ENCODE assay signal across 10 mouse cellular contexts in the genomic region with DNA sequence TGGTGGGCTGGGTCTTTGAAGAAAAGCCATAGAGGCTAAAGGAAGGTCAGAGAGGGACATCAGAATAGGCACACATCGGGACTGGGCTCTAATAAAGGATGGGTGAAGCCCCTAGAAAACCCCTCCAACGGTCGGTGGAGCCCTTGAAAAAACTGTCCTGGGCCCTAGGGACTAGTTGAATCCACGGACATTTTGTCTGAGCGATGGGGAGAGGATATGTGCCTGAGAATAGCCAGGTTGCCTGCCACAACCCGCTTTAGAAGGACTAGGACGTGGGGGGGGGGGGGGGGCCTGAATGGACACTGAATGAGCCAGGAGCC. TPM values are rescaled to one million over a fixed set of nuclear protein-coding genes. Genes with fewer than 3 reads are reported as not detected.
DNase-seq lines count a peak whose midpoint lies in the region; ATAC-seq and TF ChIP-seq lines count a peak whose summit lies in the region.
"Had no signal": no experiment of that assay in that cellular context is flagged by ENCODE, and none has a peak within 500 bp of the region (broad histone marks: within the 10 kb centered on the region; RNA-seq: fewer than 3 reads in every experiment).

No protein-coding gene starts in this region.

- no peak for DNase-seq in heart, adult 9 months (ENCODE audit: low spot score in 2 of 2)
- DNase-seq in testis, postnatal 14 days (ENCODE audit: low spot score), result no peak
- DNase-seq in thymus, postnatal 14 days, result no peak
- no peak for DNase-seq in gastrocnemius, adult 8-10 months (ENCODE audit: low spot score in 2 of 2)
- DNase-seq in left cerebral cortex, postnatal 4 days, result no peak
- DNase-seq: kidney, postnatal 14 days had no signal

- peak overlapping the region; percentile 61 for H3K4me2 ChIP-seq in heart, embryonic 14.5 days (ENCODE audit: low read length)
- peak overlapping the region; percentile 54 for H3K4me2 ChIP-seq in limb, embryonic 13.5 days (replicated peaks)

- H3K9me3 ChIP-seq in heart, embryonic 14.5 days (ENCODE audit: control insufficient read depth, low read length), result no peaks in the 10 kb centered on the region
- no peaks in the 10 kb centered on the region for H3K9me3 ChIP-seq in limb, embryonic 13.5 days

- ATAC-seq in heart, embryonic 14.5 days (ENCODE audit: insufficient number of reproducible peaks, insufficient read depth, low FRiP score, low read depth), result no peak
- ATAC-seq in limb, embryonic 13.5 days (ENCODE audit: low FRiP score, low read depth), result no peak

- TF ChIP-seq POLR2A in testis, adult 2 months (IDR thresholded peaks at IDR 0.05; ENCODE audit: control insufficient read depth, low read depth, low read length), result no peak

- 0% methylated on average over 6 of the region's 7 CpGs for WGBS in heart, embryonic 14.5 days
- WGBS in limb, embryonic 13.5 days, result 0% methylated on average over 7 of the region's 7 CpGs

- peaks cover 2 to 6% of the 10 kb centered on the region in 2 experiments; a peak in 2 of 4 replicates for H3K4me1 ChIP-seq in heart, embryonic 14.5 days (ENCODE audit: control insufficient read depth in 2 of 2, insufficient read depth in 2 of 2, low read length in 2 of 2)
- H3K4me1 ChIP-seq in testis, adult 2 months (ENCODE audit: control insufficient read depth, insufficient read depth, low read length), result peaks cover 24% of the 10 kb centered on the region
- 0 out of 2 replicates have a peak, but pooled peaks cover 6% of the 10 kb centered on the region for H3K4me1 ChIP-seq in limb, embryonic 13.5 days

- no peak overlapping the region for H3K9ac ChIP-seq in heart, embryonic 14.5 days (ENCODE audit: low read length)
- H3K9ac ChIP-seq in limb, embryonic 13.5 days, result no peak overlapping the region
- H3K9ac ChIP-seq: liver, embryonic 14.5 days had no signal

- intact Hi-C loops in left cerebral cortex, postnatal 4 days (cut with DNase I), result no loop called here

- TF ChIP-seq CTCF in testis, adult 2 months (IDR thresholded peaks at IDR 0.05; ENCODE audit: control insufficient read depth, insufficient read depth, insufficient replicate concordance, low read depth, low read length), result no peak

- H3K36me3 ChIP-seq in heart, embryonic 14.5 days (ENCODE audit: control insufficient read depth, insufficient read depth, low read length), result no peaks in the 10 kb centered on the region
- no peaks in the 10 kb centered on the region for H3K36me3 ChIP-seq in testis, adult 2 months (ENCODE audit: control insufficient read depth, insufficient read depth, low read length)
- no peaks in the 10 kb centered on the region for H3K36me3 ChIP-seq in limb, embryonic 13.5 days

- peaks cover 95% of the 10 kb centered on the region for H3K27me3 ChIP-seq in heart, embryonic 14.5 days (ENCODE audit: control insufficient read depth, insufficient read depth, low read length)
- H3K27me3 ChIP-seq in testis, adult 2 months (ENCODE audit: control insufficient read depth, insufficient read depth, low read length), result no peaks in the 10 kb centered on the region; the same call in 1 of the 2 replicates
- H3K27me3 ChIP-seq in limb, embryonic 13.5 days, result peaks cover 91% of the 10 kb centered on the region

- peak overlapping the region in 1 of 2 experiments; percentile 28; a peak in 2 of 4 replicates for H3K4me3 ChIP-seq in heart, embryonic 14.5 days (ENCODE audit: control insufficient read depth in 1 of 2, insufficient read depth in 1 of 2, low read depth in 1 of 2, low read length in 2 of 2)
- peak overlapping the region; percentile 16 for H3K4me3 ChIP-seq in testis, adult 2 months (ENCODE audit: control insufficient read depth, low read depth, low read length)
- H3K4me3 ChIP-seq in limb, embryonic 13.5 days, result peak overlapping the region; percentile 29; the same call in 1 of the 2 replicates

- no peak overlapping the region for H3K27ac ChIP-seq in heart, embryonic 14.5 days (replicated peaks in 1 of 2; ENCODE audit: control insufficient read depth in 1 of 2, insufficient read depth in 1 of 2, low read depth in 2 of 2, low read length in 2 of 2)
- H3K27ac ChIP-seq in testis, adult 2 months (ENCODE audit: control insufficient read depth, insufficient read depth, low read depth, low read length), result no peak overlapping the region
- no peak overlapping the region for H3K27ac ChIP-seq in limb, embryonic 13.5 days
- H3K27ac ChIP-seq: liver, embryonic 14.5 days had no signal

RNA-seq across cellular contexts. Expression of gene Zic4, which starts 7.0 kb away (rescaled TPM):
- polyA plus RNA-seq in heart, embryonic 14.5 days (2014; fragmentation: Nextera tagmentation; extraction: Ambion mirVana), result not detected in 2 replicates
- 0.12 TPM in 1 of 2 replicates, not detected in the other for polyA plus RNA-seq in testis, adult 2 months (2012; rRNA removed)
- 0.33 and 0.41 TPM in 2 replicates for polyA plus RNA-seq in limb, embryonic 13.5 days (2015; fragmentation: Nextera tagmentation; extraction: Ambion mirVana)
- under 1 TPM in 1 of 4 experiments, not detected in 3; 0.18 TPM for total RNA-seq in gastrocnemius, adult 8-10 months (2022)
- 1 to 10 TPM; 9.4 to 10.0 TPM for total RNA-seq in left cerebral cortex, postnatal 4 days (2021)

RNA-seq across cellular contexts. Expression of gene Zic1, which starts 10.4 kb away (rescaled TPM):
- polyA plus RNA-seq in heart, embryonic 14.5 days (2014; fragmentation: Nextera tagmentation; extraction: Ambion mirVana), result 0.03 TPM in 1 of 2 replicates, not detected in the other
- polyA plus RNA-seq in testis, adult 2 months (2012; rRNA removed), result 0.28 and 0.86 TPM in 2 replicates
- 0.22 and 0.28 TPM in 2 replicates for polyA plus RNA-seq in limb, embryonic 13.5 days (2015; fragmentation: Nextera tagmentation; extraction: Ambion mirVana)
- total RNA-seq in gastrocnemius, adult 8-10 months (2022), result 1 to 10 TPM in 3 of 4 experiments, under 1 TPM in 1; 0.65 to 2.2 (median 1.4) TPM
- 10 to 100 TPM; 21.4 to 28.8 TPM for total RNA-seq in left cerebral cortex, postnatal 4 days (2021)
